Mouse (Mus musculus): ENCODE measurements around the gene Zfp319. TPM values are rescaled to one million over a fixed set of nuclear protein-coding genes. Genes with fewer than 3 reads are reported as not detected.

The Zfp319 gene
- polyA plus RNA-seq, 1 experiment from 2014 or later = 19.1 TPM

DNA sequence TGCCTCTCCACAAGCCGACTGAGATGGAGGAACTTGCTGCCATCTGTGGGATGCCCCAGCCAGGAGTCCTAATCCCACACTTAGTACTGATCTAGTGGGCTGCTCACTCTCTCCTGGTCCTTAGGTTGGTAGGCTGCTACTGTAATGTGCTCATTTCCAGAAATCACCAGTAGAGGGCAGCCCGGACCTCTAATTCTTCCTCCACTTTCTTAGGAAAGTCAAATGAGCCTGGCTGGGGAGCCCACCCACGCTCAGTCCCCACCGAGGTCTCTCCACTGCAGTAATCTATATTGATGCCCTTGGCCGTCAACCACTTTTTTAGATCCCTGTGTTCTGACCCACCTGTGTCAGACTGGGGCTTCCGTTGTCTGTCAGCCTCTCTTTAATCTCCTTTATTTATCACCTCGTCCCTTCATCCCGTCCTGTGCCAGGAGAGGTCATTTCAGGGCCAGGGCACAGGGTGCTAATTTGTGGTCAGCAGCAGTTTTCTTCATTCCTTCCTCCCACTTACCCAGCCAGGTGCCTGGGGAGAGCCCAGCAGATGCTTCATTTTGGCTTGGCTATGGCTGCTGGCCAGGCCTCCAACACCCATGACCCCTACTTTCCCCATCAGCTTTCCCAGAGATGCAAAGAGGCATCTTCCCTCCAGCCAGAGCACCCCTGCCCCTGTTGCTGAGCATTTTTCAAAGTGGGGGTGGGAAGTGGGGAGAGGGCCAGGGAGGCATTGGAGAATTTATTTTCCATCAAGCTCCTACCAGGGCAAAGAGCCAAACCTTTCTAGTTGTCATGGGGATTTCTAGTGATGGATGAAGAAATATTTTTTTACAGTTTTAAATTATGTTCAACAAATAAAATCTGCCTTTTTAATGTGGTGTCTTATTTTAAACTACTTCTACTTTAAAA, 15.1 kb upstream of the Zfp319 start:
- 34% methylated on average over 8 of the region's 8 CpGs for WGBS

DNA sequence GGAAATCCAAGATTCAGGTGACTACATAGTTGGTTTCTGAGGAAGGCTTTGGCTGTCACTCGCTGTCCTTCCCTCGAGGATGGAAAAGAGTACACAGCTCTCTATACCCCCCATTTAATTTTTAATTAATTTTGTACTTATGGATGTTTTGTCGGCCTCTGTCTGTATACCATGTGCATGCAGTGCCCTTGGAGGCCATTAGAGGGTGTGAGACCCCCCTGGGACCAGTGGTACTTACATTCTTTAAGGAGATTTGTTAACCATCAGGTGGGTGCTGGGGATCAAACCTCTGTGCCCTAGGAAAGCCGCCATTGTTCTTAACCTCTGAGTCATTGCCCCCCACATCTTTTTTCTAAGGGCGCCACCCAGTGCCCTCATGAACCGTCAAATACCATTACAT, 12.9 kb upstream of the Zfp319 start:
- H3K27me3 ChIP-seq = peaks cover 13% of the 10 kb centered on the region
- H3K4me1 ChIP-seq = peaks cover 13% of the 10 kb centered on the region; the same call in 1 of the 2 replicates
- no peak overlapping the region for H3K27ac ChIP-seq (replicated peaks)
- H3K4me2 ChIP-seq (replicated peaks) = no peak overlapping the region
- no peak overlapping the region for H3K9ac ChIP-seq (replicated peaks)
- H3K4me3 ChIP-seq = no peak overlapping the region
- peaks cover 27% of the 10 kb centered on the region for H3K36me3 ChIP-seq
- no peak for ATAC-seq (ENCODE audit: low FRiP score, low read depth)
- H3K9me3 ChIP-seq = no peaks in the 10 kb centered on the region
- 74% methylated on average over 6 of the region's 6 CpGs for WGBS

More for the DNA sequence above, 15.1 kb upstream of the Zfp319 start:
- Histone ChIP-seq H3K4me3 (no peak overlapping the region), H3K9me3 (no peaks in the 10 kb centered on the region), H3K4me1 (peaks cover 18% of the 10 kb centered on the region), H3K27ac (replicated peaks) (no peak overlapping the region), H3K27me3 (peaks cover 31% of the 10 kb centered on the region), H3K4me2 (replicated peaks) (no peak overlapping the region), H3K36me3 (peaks cover 16% of the 10 kb centered on the region), H3K9ac (replicated peaks) (no peak overlapping the region)
- peak; percentile 38; the same call in 1 of the 2 replicates for ATAC-seq (ENCODE audit: low FRiP score, low read depth)

DNA sequence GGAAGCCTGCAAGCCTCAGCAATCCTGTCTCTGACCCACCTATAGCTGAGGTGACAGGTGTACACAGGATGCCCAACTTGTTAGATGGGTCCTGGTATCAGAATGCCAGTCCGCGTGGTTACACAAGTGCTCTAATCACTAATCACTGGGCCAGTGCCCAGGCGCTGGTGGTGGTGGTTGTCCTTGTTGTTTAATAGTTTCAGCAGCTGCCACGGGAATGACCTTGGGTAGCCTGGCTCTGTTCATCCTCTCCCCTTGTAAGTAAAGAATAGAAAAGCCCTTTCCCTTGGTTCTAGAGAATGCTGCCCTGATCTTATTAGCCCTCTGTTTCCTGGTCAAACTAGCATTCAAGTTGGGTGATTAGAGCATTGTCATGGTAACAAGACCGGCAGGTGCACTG, 10.0 kb upstream of the Zfp319 start:
- H3K36me3 ChIP-seq = peaks cover 46% of the 10 kb centered on the region

DNA sequence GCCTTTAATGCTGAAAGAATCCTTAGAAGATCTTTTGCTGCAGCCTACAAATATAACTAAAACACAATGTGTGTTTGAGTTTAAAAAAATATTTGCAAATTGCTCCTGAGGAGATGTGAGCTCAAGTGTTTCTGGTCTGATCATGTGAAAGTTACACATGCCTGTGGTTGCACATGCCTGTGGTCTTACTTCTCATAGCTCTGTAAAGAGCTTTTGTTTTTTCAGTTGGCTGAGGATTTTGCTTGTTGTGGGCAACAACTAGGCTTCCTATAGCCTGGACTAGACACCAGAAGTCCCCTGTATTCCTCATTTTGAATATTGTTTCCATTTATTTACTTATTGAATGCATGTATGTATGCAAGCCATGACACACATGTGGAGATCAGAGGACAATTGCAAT, 4.6 kb upstream of the Zfp319 start:
- H3K4me3 ChIP-seq = no peak overlapping the region
- H3K9me3 ChIP-seq = no peaks in the 10 kb centered on the region
- ATAC-seq (ENCODE audit: low FRiP score, low read depth) = no peak
- no peaks in the 10 kb centered on the region for H3K4me1 ChIP-seq
- H3K27ac ChIP-seq (replicated peaks) = no peak overlapping the region
- no peak overlapping the region for H3K9ac ChIP-seq (replicated peaks)
- no peaks in the 10 kb centered on the region for H3K27me3 ChIP-seq
- H3K36me3 ChIP-seq = peaks cover 34% of the 10 kb centered on the region
- no peak overlapping the region for H3K4me2 ChIP-seq (replicated peaks)

More for the DNA sequence above, 10.0 kb upstream of the Zfp319 start:
- Histone ChIP-seq H3K27ac (replicated peaks) (no peak overlapping the region), H3K9ac (replicated peaks) (no peak overlapping the region), H3K9me3 (no peaks in the 10 kb centered on the region), H3K4me1 (peaks cover 5% of the 10 kb centered on the region; the same call in 1 of the 2 replicates), H3K4me3 (no peak overlapping the region), H3K4me2 (replicated peaks) (no peak overlapping the region), H3K27me3 (no peaks in the 10 kb centered on the region)
- 60% methylated on average over 5 of the region's 5 CpGs for WGBS
- ATAC-seq (ENCODE audit: low FRiP score, low read depth) = no peak

DNA sequence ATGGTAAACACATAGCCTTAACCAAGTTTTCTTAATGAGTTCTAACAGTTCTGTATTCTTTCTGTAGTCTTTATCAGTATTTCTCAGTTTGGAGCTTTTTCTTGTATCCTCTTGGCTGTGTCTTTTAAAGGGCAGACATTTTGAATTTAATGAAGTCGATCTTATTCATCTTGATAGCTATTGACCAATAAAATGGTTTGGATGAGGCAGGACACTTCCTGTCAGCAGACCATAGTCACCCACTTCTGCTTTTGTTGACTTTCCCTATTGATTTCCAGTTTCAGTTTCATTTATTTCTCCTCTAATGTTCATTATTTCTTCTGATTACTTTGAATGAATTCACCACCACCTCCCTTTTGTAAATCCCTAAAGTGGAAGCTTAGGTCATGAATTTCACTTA, 4.0 kb upstream of the Zfp319 start:
- Histone ChIP-seq H3K27me3 (no peaks in the 10 kb centered on the region), H3K4me3 (no peak overlapping the region), H3K27ac (replicated peaks) (no peak overlapping the region), H3K4me2 (replicated peaks) (no peak overlapping the region), H3K4me1 (peaks cover 2% of the 10 kb centered on the region), H3K9me3 (no peaks in the 10 kb centered on the region), H3K36me3 (peaks cover 30% of the 10 kb centered on the region), H3K9ac (replicated peaks) (no peak overlapping the region)
- 83% methylated on average over 1 of the region's 1 CpGs for WGBS
- ATAC-seq (ENCODE audit: low FRiP score, low read depth) = no peak

DNA sequence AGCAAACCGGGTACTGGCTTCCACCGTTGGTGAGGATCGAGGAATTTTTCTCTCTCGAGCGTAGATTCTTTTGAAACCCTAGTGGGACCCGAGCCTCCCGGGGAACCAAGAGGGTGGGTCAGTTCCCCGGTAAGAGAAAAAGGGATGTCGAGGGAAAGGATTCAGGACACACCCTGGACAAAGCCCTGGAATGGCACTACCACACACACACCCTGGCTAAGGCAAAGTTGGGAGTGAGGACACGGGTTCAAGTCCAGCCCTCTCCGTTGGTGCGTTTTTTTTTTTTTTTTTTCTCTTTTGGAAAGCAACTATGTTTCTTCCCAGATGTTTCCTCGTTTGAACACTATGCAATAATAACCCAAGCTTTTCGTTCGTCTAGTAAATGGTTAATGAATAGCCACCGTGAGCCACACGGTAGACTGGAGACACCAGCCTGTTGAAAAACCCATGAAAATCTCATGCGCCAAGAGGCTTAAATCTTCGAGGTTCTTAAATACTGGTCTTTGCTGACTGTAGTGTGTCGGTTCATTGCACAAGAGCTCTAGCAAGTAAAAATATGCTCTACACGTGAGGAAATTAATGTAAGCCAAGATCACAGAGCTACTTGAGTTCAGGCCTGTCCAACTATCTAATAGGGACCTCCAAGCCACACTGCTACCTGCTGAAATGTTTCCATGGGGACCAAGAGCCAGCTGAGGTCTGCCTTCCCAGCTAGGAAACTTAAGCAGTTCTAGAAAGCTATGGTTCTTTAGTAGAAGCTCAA, 868 bp upstream of the Zfp319 start:
- peak; percentile 28 for ATAC-seq (ENCODE audit: low FRiP score, low read depth)
- peak overlapping the region; percentile 88 for H3K4me2 ChIP-seq (replicated peaks)
- H3K4me1 ChIP-seq = peaks cover 15% of the 10 kb centered on the region
- H3K27me3 ChIP-seq = no peaks in the 10 kb centered on the region
- peak overlapping the region; percentile 95 for H3K9ac ChIP-seq (replicated peaks)
- 27% methylated on average over 21 of the region's 21 CpGs for whole genome bisulfite sequencing
- peak overlapping the region; percentile 98 for H3K27ac ChIP-seq (replicated peaks)
- H3K4me3 ChIP-seq = peak overlapping the region; percentile 95
- H3K36me3 ChIP-seq = peaks cover 29% of the 10 kb centered on the region
- H3K9me3 ChIP-seq = no peaks in the 10 kb centered on the region

DNA sequence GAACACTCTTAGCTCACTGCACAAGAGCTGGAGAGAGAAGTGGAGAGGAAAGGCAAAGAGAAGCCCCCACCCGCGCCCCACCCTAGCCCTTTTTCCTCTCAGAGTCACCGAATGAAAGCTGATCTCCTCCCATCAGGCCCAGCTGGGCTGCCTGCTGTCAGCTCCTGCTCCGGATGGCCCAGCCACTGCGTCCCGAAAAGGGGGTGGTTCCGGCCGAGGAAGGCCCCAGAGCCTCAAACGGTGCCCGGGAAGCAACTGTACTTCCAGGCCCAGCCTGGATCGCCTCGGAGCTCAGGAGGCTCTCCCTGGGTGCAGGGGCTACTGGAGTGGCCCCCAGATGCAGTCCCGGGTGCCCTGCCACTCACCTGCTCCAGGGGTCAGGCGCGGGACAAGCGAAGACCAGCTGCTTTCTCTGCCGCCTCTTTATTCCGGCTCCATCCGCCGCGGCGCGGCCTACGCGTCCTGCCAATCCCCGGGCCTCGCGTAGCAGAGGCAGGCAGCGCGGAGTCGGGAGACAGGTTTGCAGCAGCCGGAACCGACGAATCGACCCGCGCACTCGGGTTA, 512 bp downstream of the Zfp319 start:
- peaks cover 40% of the 10 kb centered on the region for H3K36me3 ChIP-seq
- H3K4me3 ChIP-seq = peak overlapping the region; percentile 95
- under 1% methylated on average over 38 of the region's 38 CpGs for WGBS
- no peaks in the 10 kb centered on the region for H3K9me3 ChIP-seq
- peak overlapping the region; percentile 88 for H3K4me2 ChIP-seq (replicated peaks)
- peaks cover 24% of the 10 kb centered on the region for H3K4me1 ChIP-seq
- peak; percentile 42 for ATAC-seq (ENCODE audit: low FRiP score, low read depth)
- peak overlapping the region; percentile 98 for H3K27ac ChIP-seq (replicated peaks)
- H3K9ac ChIP-seq (replicated peaks) = peak overlapping the region; percentile 95
- H3K27me3 ChIP-seq = no peaks in the 10 kb centered on the region

DNA sequence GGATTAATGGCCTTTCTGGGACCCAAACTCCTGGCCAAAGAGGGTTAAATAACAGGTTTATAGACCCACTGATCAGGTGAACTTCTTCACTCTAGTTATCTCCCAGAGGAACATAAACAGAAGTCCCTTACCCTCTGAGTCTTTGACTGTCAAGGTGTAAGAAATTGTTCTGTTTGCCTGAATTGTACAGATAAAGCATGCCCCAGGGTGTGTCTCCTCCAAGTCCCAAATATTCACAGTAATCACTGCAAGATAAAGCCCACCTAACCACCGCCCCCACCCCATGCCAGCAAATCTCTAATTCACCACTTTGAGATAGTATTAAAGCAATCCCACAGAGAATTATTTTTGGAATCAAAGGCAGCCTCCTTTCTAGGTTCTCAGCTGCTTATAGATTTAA, 1.4 kb downstream of the Zfp319 start:
- H3K27me3 ChIP-seq = no peaks in the 10 kb centered on the region
- peaks cover 24% of the 10 kb centered on the region for H3K4me1 ChIP-seq
- peak overlapping the region; percentile 88 for H3K4me2 ChIP-seq (replicated peaks)
- 89% methylated on average over 1 of the region's 1 CpGs for WGBS
- H3K4me3 ChIP-seq = peak overlapping the region; percentile 95
- peak overlapping the region; percentile 95 for H3K9ac ChIP-seq (replicated peaks)
- H3K36me3 ChIP-seq = peaks cover 47% of the 10 kb centered on the region
- H3K9me3 ChIP-seq = no peaks in the 10 kb centered on the region
- no peak overlapping the region for H3K27ac ChIP-seq (replicated peaks)
- no peak for ATAC-seq (ENCODE audit: low FRiP score, low read depth)

DNA sequence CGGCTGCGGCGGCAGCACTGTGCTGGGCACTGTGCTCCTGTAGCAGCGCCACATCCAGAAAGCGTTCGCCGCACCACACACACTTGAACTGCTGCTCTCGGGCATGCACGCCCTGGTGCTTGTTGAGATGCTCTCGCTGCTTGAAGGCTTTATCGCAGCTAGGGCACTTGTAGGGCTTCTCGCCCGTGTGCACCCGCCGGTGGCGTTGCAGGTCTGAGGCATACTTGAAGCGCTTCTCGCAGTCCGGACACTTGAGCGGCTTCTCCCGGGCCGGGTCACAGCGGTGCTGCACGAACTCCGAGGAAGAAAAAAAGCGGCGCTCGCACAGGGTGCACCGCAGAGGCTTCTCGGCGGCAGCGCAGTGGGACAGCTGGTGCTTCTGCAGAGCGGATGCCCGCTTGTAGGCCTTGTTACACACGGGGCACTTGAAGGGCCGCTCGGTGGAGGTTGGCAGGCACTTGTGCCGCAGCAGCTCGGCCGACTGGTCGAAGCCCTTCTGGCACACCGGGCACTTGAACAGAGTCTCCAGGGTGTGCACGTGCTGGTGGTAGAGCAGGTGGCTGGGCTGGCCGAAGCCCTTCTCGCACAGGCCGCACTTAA, 3.8 kb downstream of the Zfp319 start:
- no peak overlapping the region for H3K27ac ChIP-seq (replicated peaks)
- peaks cover 55% of the 10 kb centered on the region for H3K36me3 ChIP-seq
- no peak overlapping the region for H3K9ac ChIP-seq (replicated peaks)
- H3K4me2 ChIP-seq (replicated peaks) = no peak overlapping the region
- H3K27me3 ChIP-seq = no peaks in the 10 kb centered on the region
- WGBS = 85% methylated on average over 46 of the region's 46 CpGs
- no peak for ATAC-seq (ENCODE audit: low FRiP score, low read depth)
- no peaks in the 10 kb centered on the region for H3K9me3 ChIP-seq
- peaks cover 29% of the 10 kb centered on the region for H3K4me1 ChIP-seq
- no peak overlapping the region for H3K4me3 ChIP-seq

DNA sequence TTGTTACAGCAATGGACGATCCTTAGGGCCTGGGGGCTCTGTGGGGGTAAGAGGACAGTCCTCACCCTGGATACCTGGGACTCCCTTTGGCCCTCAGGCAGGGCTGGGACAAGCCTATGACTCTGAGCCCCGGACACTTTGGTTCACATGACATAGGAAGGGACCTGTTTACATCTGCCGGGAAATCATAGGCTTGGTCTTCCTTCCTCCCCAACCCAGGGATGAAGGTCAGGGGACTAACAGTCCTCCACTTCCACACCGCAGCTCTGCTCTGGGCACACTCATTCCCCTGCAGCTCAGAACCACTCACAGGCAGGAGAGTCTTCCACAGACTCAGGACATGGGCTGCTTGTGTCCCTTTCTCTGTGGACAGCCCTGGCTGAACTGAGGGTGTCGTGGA, 4.9 kb downstream of the Zfp319 start:
- 86% methylated on average over 5 of the region's 5 CpGs for WGBS
- H3K27me3 ChIP-seq = no peaks in the 10 kb centered on the region
- no peak overlapping the region for H3K4me2 ChIP-seq (replicated peaks)
- H3K9me3 ChIP-seq = no peaks in the 10 kb centered on the region
- peaks cover 29% of the 10 kb centered on the region for H3K4me1 ChIP-seq
- no peak overlapping the region for H3K4me3 ChIP-seq
- ATAC-seq (ENCODE audit: low FRiP score, low read depth) = no peak
- no peak overlapping the region for H3K9ac ChIP-seq (replicated peaks)
- H3K27ac ChIP-seq (replicated peaks) = no peak overlapping the region
- peaks cover 55% of the 10 kb centered on the region for H3K36me3 ChIP-seq

DNA sequence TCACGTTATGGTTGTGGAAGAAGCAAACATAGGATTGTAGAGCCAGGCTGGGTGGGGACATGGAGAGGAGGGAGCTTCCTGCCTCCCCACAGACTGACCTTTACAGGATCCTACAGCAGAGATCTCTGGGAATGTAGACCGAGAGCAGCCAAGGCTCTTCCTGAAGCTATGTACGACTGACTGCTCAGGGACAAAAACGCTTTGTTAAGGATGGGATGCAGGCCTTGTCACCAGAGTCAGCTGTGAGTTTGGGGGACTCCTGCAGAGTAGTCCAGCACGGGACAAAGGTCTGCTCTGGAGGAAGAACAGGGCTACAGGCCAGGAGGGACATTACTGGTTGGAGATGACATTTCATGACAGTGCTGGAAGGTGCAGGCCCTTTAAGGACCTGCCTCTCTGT, 7.1 kb downstream of the Zfp319 start:
- ATAC-seq (ENCODE audit: low FRiP score, low read depth) = no peak
- 48% methylated on average over 5 of the region's 5 CpGs for WGBS
- Histone ChIP-seq H3K27ac (replicated peaks) (no peak overlapping the region), H3K27me3 (peaks cover 15% of the 10 kb centered on the region), H3K36me3 (peaks cover 54% of the 10 kb centered on the region), H3K9me3 (no peaks in the 10 kb centered on the region), H3K4me1 (peaks cover 31% of the 10 kb centered on the region), H3K4me2 (replicated peaks) (no peak overlapping the region), H3K9ac (replicated peaks) (no peak overlapping the region), H3K4me3 (no peak overlapping the region)

All from midbrain, embryonic 12.5 days (tissue).